Mouse (Mus musculus): ENCODE measurements around the gene Vmn1r7.
A peak's percentile ranks its signal among the peaks of the same experiment; 100 is the strongest.
"Not testable (repeated sequence)": the region's sequence is repeated elsewhere in the genome, so short reads cannot be mapped to it uniquely, and the experiment has no call there.

Vmn1r7 gene

DNA sequence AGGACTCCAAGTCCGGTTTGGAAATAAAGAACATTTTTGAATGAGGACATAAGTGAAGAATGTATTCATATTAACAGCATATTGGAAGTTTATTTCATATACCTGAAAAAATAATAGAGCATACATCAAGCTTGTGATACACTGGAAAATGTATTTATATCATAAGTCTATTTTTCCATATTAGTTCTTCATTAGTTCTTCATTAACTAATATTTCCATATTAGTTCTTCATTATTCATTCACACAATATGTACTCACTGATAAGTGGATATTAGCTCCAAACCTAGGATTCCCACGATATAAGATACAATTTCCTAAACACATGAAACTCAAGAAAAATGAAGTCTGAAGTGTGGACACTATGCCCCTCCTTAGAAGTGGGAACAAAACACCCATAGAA is at the start of gene Vmn1r7:
Gene Vmn1r7, minus strand, starts transcription at position 101 of the 400 bp plus-strand sequence.
- not testable (repeated sequence) for DNase-seq (ENCODE audit: extremely low read depth, low read depth)

DNA sequence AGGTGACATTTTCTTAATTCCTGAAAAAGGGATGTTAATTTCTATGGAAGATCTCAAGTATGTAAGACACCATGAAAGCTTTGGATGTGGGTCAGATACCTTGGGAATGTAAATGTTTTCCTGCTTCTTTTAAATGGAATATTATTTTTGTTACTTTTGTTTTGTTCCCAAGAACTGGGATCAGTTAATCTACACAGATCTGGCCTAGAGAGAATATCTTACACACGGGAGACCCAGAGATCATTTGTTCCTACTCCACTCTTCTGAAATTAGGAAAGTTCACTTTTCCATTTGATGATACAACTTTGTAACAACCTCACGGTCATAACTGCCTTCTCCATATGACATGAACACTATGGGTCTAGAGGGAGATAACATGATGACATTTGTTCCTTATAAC is 41.4 kb upstream of the Vmn1r7 start, which contains the start of gene Vmn1r9:
Gene Vmn1r9, plus strand, starts transcription at position 301 of the 400 bp plus-strand sequence.
- DNase-seq (ENCODE audit: extremely low read depth, low read depth), result no peak

- peak; percentile 0 for DNase-seq (ENCODE audit: extremely low read depth, low read depth)
Observed at GRCm38 (mm10) chr6:57063730-57064129, 38.6 kb upstream of the Vmn1r7 start.

DNA sequence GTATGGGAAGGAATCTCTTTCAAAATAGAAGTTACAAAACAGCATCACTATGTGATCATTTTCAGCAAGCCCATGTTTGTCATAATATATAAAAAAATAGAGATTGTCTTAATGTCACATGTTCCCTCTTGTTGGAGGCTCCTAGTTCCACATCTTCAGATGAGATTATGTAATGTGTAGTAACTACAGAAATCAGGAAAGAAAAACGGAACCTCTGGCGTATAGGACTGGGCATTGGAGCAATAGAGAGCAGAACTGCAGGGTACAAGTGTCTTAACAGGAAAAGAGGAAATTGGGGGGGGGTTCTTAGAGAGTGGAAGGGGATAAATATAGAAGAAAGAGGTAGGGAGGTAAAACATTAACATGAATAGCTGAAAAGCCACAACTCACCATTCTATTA is 9.6 kb upstream of the Vmn1r7 start:
- no peak for DNase-seq (ENCODE audit: extremely low read depth, low read depth)

- no peak for DNase-seq (ENCODE audit: extremely low read depth, low read depth)
Observed at GRCm38 (mm10) chr6:57031984-57032383, 6.9 kb upstream of the Vmn1r7 start, which contains the start of gene Vmn1r8. TSS of gene Vmn1r8 (plus strand) at chr6:57032284.

DNA sequence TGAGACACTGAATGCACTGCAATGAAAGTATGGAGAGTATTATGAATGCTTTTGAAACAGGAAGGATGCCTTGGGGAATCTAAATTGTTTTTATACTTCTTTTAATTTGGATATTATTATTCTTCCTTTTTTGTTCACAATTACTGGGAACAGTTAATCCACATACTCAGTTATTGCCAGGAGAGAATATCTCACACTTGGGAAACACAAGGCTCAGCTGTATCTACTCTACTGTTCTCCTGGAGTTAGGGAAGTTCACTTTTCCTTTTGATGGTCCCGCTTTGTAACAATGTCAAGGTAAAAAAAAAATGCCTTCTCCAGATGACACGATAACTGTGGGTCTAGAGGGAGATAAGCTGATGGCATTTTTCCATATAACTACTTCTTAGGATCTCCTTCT is 28.2 kb downstream of the Vmn1r7 start, which contains the start of gene Vmn1r6:
Gene Vmn1r6, plus strand, starts transcription at position 301 of the 400 bp plus-strand sequence.
- DNase-seq (ENCODE audit: extremely low read depth, low read depth), result no peak

Data from MEL-GATA-1-ER (cell line).